Mouse (Mus musculus): ENCODE results near the gene Tepp.

Gene Tepp

GRCm38 (mm10) chr8:95331156-95331719 lies 20.9 kb downstream of the Tepp start:
- DNase-seq (ENCODE audit: low read depth, low spot score): peak; percentile 75

- peak; percentile 94 for DNase-seq (ENCODE audit: low read depth, low spot score)
These were observed 21.5 kb downstream of the Tepp start, which contains the start of the genes Zfp319 and Usb1 for GRCm38 (mm10) chr8:95331720-95332436. Gene Zfp319, minus strand, starts transcription at chr8:95331950. Gene Usb1, plus strand, starts transcription at chr8:95332284.

GRCm38 (mm10) chr8:95332437-95333199 lies 22.3 kb downstream of the Tepp start:
- no peak for DNase-seq (ENCODE audit: low read depth, low spot score)

- DNase-seq (ENCODE audit: low read depth, low spot score): no peak
These were observed 25.3 kb downstream of the Tepp start for GRCm38 (mm10) chr8:95335706-95336105.

- DNase-seq (ENCODE audit: low read depth, low spot score): no peak
These were observed 26.0 kb downstream of the Tepp start for GRCm38 (mm10) chr8:95336363-95336762.

GRCm38 (mm10) chr8:95341721-95342120 lies 31.4 kb downstream of the Tepp start:
- no peak for DNase-seq (ENCODE audit: low read depth, low spot score)

GRCm38 (mm10) chr8:95344668-95345067 lies 34.3 kb downstream of the Tepp start:
- DNase-seq (ENCODE audit: low read depth, low spot score): no peak

- peak; percentile 76 for DNase-seq (ENCODE audit: low read depth, low spot score)
These were observed 36.5 kb downstream of the Tepp start for GRCm38 (mm10) chr8:95346643-95347545.

- peak; percentile 27 for DNase-seq (ENCODE audit: low read depth, low spot score)
These were observed 38.0 kb downstream of the Tepp start for GRCm38 (mm10) chr8:95348356-95348755.

GRCm38 (mm10) chr8:95348811-95349630 lies 38.7 kb downstream of the Tepp start:
- DNase-seq (ENCODE audit: low read depth, low spot score): peak; percentile 89

GRCm38 (mm10) chr8:95351461-95351860 lies 41.1 kb downstream of the Tepp start:
- DNase-seq (ENCODE audit: low read depth, low spot score): peak; percentile 65

- DNase-seq (ENCODE audit: low read depth, low spot score): peak; percentile 62
These were observed 41.9 kb downstream of the Tepp start, which contains the start of gene Mmp15 for GRCm38 (mm10) chr8:95352151-95352870. Gene Mmp15, plus strand, starts transcription at chr8:95352268.

GRCm38 (mm10) chr8:95352871-95353866 lies 42.8 kb downstream of the Tepp start:
- DNase-seq (ENCODE audit: low read depth, low spot score): peak; percentile 43

GRCm38 (mm10) chr8:95354606-95355005 lies 44.2 kb downstream of the Tepp start:
- DNase-seq (ENCODE audit: low read depth, low spot score): no peak

GRCm38 (mm10) chr8:95358550-95359411 lies 48.4 kb downstream of the Tepp start:
- no peak for DNase-seq (ENCODE audit: low read depth, low spot score)

GRCm38 (mm10) chr8:95360181-95361015 lies 50.0 kb downstream of the Tepp start:
- peak; percentile 20 for DNase-seq (ENCODE audit: low read depth, low spot score)

GRCm38 (mm10) chr8:95361016-95361341 lies 50.6 kb downstream of the Tepp start:
- no peak for DNase-seq (ENCODE audit: low read depth, low spot score)

All from brain, adult 2 months (tissue).